Mouse (Mus musculus): ENCODE data around the gene Veph1.

The Veph1 gene

GRCm38 (mm10) chr3:66101074-66101473, 195.6 kb downstream of the Veph1 start:
- DNase-seq: no peak

DNA sequence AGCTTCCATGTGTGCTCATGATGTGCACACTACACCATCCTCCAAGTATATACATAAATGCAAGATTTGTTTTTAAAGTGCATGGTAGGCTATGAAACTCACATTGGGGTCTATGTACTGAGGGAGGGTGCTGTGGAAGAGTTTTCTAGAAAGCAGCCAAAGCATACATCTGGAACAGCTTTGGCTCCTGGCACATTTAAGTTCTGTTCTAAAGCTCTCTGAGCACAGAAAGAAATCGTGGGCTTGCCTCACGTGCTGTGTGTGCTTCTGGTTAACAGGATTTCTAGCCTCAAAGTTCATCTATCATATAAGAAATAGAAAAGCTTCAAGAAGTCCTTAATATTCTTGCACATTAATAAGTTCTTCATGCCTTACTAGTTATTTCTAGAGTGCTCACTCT, 204.9 kb downstream of the Veph1 start:
- DNase-seq: no peak

DNA sequence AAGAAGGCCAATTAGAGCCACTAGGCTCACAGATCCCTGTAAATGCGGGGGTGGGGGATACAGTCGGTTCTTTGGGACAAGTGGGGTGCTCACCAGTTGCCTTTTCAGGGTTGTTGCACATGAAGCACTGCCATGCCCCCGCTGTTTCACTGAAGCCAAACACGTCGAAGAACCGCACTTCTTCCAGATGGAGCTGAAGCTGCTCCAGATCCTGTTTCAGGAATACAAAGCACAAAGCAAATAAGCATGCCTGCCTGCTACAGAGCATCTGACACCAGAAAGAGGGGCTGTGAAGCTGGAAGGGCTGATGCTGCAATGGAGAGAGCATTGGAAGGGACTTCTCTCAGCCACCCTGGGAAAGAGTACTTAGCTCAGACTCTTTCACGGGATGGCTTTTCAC, 209.0 kb downstream of the Veph1 start:
- DNase-seq: no peak

- DNase-seq: no peak
These were observed 212.8 kb downstream of the Veph1 start for GRCm38 (mm10) chr3:66083856-66084255.

- DNase-seq: no peak
These were observed 213.2 kb downstream of the Veph1 start for GRCm38 (mm10) chr3:66083407-66083806.

DNA sequence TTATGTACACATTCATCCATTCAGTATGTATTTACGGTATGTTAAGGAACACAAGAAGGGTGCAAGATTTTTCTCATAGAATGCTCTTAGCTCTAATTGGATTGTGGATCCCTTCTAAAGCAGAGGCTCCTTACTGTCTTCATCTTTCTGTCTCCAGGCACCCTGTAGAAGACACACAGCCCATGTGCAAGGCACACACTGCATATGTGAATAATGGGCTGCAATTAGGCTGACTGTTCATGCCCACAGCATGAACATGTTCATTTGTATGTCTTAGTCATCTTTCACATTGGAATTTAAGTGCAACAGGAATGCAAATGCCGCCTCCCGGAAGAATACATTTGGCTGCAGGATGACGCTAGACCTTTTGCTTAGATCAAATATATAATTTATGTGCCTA, 213.7 kb downstream of the Veph1 start:
- no peak for DNase-seq

GRCm38 (mm10) chr3:66081363-66081736, 215.3 kb downstream of the Veph1 start:
- no peak for DNase-seq

- DNase-seq: no peak
These were observed 215.8 kb downstream of the Veph1 start for GRCm38 (mm10) chr3:66080631-66081362.

GRCm38 (mm10) chr3:66079886-66080285, 216.8 kb downstream of the Veph1 start:
- DNase-seq: no peak

GRCm38 (mm10) chr3:66078898-66079537, 217.6 kb downstream of the Veph1 start:
- no peak for DNase-seq

DNA sequence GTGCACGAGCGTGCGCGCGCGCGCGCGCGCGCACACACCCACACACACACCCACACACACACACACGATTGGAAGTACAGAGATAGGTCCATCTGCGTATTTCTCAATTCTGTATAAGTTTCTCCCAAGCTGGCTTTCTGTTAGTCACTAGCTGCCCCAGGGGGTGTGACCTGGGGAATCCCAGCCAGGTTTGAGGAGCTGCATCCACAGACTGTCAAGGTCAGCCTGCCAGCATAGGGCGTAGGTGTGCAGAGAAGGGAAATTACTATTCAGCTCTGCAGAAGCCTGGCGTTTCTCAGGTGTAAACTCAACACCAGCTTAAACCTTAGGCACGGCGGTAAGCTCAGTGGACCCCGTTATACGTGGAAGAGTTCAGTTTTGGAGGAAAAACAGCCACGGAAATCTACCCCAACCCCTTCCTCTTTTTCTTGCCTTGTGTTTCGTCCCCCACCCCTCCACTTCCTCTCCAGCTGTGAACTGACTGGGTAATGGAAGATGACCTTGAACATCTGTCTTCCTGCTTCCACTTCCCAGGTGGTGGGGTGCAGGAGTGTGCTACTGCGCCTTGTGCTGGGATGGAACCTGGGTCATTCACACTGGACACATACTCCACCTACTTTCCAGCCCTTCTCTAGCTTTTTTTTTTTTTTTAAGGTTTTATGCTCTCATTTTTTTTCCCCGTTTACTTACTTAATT, 218.5 kb downstream of the Veph1 start:
- peak; percentile 25 to 34 for DNase-seq

DNA sequence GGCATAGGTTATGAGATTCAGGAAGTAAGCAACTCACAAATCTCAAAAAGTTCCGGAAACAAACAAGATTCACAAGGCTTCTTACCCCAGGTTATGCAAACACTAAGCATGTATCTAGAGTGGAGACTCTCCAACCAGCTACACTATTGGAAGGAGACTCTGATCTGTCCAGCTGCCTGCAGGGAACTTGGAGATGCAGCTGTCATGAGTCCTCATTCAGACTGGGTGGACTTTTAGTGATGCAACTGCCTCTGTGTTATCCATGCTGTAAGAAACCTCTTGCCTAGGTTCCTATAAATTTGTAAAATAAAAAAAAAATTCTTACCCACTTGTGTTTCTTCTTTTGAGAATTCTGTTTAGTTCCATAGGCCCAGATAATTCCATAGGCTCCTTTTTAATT, 226.4 kb downstream of the Veph1 start:
- DNase-seq: no peak

GRCm38 (mm10) chr3:66063881-66064280, 232.8 kb downstream of the Veph1 start:
- DNase-seq: no peak

- DNase-seq: no peak
These were observed 239.7 kb downstream of the Veph1 start for GRCm38 (mm10) chr3:66056912-66057311.

- DNase-seq: no peak
These were observed 241.0 kb downstream of the Veph1 start for GRCm38 (mm10) chr3:66055652-66056051.

DNA sequence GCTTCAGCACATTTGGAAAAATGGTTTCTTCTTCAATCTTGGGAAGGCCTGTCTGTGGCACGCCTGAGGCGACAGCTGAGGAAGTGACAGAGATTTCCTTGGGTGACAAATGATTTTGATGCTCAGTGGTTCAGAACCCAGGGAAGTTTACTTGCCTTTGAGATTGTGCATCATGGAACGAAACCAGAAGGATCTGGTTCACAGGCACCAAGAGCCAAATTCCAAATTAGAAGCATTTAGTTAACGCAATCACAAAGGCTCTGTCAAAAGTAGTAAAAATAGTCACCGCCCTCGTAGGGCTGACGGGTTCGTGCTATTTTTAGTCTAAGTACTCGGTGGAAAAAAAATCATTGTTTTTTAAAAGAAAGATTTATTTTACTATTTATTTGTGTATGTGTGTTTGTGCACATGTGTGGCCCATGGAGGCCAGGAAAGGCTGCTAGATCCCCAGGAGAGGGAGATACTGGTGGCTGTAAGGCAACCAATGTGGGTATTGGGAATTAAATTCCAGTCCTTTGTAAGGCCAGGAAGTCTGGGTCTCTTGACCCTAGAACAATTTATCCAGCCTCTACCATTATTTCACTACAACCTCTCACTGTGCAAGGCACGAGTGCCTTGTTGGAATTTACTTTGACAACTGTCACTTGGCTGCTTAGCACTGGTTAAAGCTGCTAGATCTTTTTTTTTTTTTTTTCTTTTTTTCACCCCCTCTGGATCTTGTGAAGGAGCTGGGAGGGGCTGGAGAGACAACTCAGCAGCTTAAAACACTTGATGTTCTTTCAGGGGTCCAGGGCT, 246.3 kb downstream of the Veph1 start:
- no peak for DNase-seq

- DNase-seq: no peak
These were observed 255.7 kb downstream of the Veph1 start for GRCm38 (mm10) chr3:66040857-66041494.

- DNase-seq: no peak
These were observed 261.4 kb downstream of the Veph1 start for GRCm38 (mm10) chr3:66035226-66035625.

DNA sequence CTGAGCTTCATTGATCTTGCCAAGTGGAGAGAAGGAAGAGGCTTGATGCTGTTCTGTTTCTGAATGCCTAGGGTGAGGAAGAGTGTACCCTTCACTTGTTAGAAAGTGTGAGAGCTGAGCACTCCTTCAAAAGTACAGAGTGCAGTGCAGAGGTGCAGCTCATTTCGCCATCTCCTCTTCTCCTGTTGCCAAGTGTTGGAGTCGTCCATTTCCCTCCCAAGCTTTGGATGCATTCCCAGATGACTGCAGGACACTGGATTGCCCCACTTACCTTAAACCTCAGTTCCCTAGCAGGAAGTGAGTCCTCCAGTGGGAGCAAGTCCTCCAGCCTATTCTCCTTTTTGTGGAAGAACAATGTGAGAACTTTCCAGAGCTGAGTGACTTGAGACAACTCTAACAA, 263.3 kb downstream of the Veph1 start:
- no peak for DNase-seq

DNA sequence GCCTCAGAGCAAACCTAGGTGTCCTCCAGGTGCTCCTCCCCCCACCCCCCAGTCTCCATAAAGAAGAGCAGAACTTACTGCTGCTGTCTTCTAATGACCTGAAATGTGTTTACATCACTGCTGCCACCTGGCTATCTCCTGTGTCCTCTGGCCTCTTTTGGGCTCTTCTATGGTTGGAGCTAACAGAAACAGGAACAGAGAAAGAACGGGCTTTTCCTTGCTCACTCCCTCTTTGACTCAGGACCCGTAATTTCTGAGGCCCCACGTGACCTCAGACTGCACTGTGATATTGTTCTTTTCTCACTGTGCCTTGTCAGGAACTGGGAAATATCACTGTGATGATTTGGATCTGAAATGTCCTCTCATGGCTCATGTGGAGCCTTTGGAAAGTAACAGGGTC, 271.2 kb downstream of the Veph1 start:
- no peak for DNase-seq

GRCm38 (mm10) chr3:66024220-66024792, 272.3 kb downstream of the Veph1 start:
- DNase-seq: no peak

DNA sequence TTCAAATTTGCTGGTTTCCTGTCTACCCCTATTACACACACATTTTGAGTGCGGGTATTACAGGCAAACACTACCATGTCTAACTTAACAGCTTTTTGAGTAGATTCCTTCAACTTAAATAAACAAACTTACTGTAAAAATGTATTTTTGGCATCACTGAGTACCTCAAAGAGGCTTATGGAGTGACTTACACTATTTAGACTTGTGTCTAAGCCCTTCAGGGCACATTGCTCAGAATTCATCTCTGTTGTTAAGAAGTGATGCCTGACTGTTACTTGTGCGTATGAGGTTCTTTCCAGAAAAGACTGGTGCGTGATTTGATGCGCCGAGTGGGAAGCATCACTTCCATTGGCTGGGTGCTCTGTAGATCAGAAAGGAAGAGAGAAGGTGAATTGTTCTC, 277.5 kb downstream of the Veph1 start:
- no peak for DNase-seq

Measured in lung, postnatal 4 days (tissue).